Mouse (Mus musculus) heart, embryonic 15.5 days (tissue): ENCODE results near the gene Grrp1. TPM values are rescaled to one million over a fixed set of nuclear protein-coding genes. Genes with fewer than 3 reads are reported as not detected.

Experiments
- ATAC-seq: fragments of 200-750 bp; cut with Nextera tagmentation; replicated peaks from 2 replicates; pipeline ENCODE4 v1.8.0; 2017; ENCODE audit warnings: low read depth, moderate TSS enrichment; ENCODE audit not compliant: insufficient number of reproducible peaks, insufficient read depth, low FRiP score
- H3K27ac ChIP-seq: fragments of 300-500 bp; sonication (generic); 2 replicates; pipeline ENCODE4 v1.5.1; 2015; ENCODE audit warnings: mild to moderate bottlenecking, inconsistent platforms
- H3K27me3 ChIP-seq: fragments of 300-500 bp; sonication (generic); 2 replicates; pipeline ENCODE4 v1.6.1; 2015; ENCODE audit warnings: inconsistent platforms
- H3K36me3 ChIP-seq: fragments of 300-500 bp; sonication (generic); 2 replicates; pipeline ENCODE4 v1.6.1; 2015; ENCODE audit warnings: mild to moderate bottlenecking, inconsistent platforms
- H3K4me1 ChIP-seq: fragments of 300-500 bp; sonication (generic); replicated peaks from 2 replicates; pipeline ENCODE4 v1.6.1; 2015; ENCODE audit warnings: inconsistent platforms
- H3K4me2 ChIP-seq: fragments of 300-500 bp; sonication (generic); 2 replicates; pipeline ENCODE4 v1.6.1; 2015; ENCODE audit warnings: inconsistent platforms, mild to moderate bottlenecking, moderate library complexity
- H3K4me3 ChIP-seq: fragments of 300-500 bp; sonication (generic); 2 replicates; pipeline ENCODE4 v1.5.1; 2015; ENCODE audit warnings: mild to moderate bottlenecking, inconsistent platforms
- H3K9ac ChIP-seq: fragments of 300-500 bp; sonication (generic); 2 replicates; pipeline ENCODE4 v1.6.1; 2015; ENCODE audit warnings: mild to moderate bottlenecking, inconsistent platforms
- H3K9me3 ChIP-seq: fragments of 300-500 bp; sonication (generic); replicated peaks from 2 replicates; pipeline ENCODE4 v1.6.1; 2016; ENCODE audit warnings: inconsistent platforms
- WGBS: fragments of 180-500 bp; shearing (Covaris S2); methylation state at CpG from one replicate; pipeline ENCODE4 v1.1.7; 2015; ENCODE audit warnings: mixed read lengths; 5-methylcytosine and 5-hydroxymethylcytosine counted together
- polyA plus RNA-seq: library from polyadenylated mRNA; unstranded; fragments of >200 nt; fragmentation: Nextera tagmentation; extraction: Ambion mirVana; gene quantifications from 2 replicates; pipeline ENCODE4 v1.2.1, GENCODE M21; 2015

The Grrp1 gene
- polyA plus RNA-seq, 1 experiment from 2014 or later = 5.0 TPM

GRCm38 (mm10) chr4:134251241-134252130, 2.4 kb downstream of the Grrp1 start:
- Histone ChIP-seq H3K4me3 (peak overlapping the region; percentile 55), H3K9ac (peak overlapping the region; percentile 62), H3K9me3 (no peaks in the 10 kb centered on the region), H3K27ac (peak overlapping the region; percentile 59; the same call in 1 of the 2 replicates), H3K27me3 (peaks cover 65% of the 10 kb centered on the region), H3K36me3 (no peaks in the 10 kb centered on the region), H3K4me1 (peaks cover 60% of the 10 kb centered on the region), H3K4me2 (peak overlapping the region; percentile 94)
- no peak for ATAC-seq
- WGBS = under 1% methylated on average over 91 of the region's 91 CpGs

- Histone ChIP-seq H3K27me3 (peaks cover 67% of the 10 kb centered on the region), H3K4me1 (peaks cover 57% of the 10 kb centered on the region), H3K4me2 (peak overlapping the region; percentile 94), H3K36me3 (no peaks in the 10 kb centered on the region), H3K27ac (no peak overlapping the region), H3K4me3 (peak overlapping the region; percentile 55), H3K9ac (peak overlapping the region; percentile 62; the same call in 1 of the 2 replicates), H3K9me3 (no peaks in the 10 kb centered on the region)
- ATAC-seq = no peak
- WGBS = 21% methylated on average over 10 of the region's 10 CpGs
Observed at GRCm38 (mm10) chr4:134250930-134251240, 3.0 kb downstream of the Grrp1 start.

GRCm38 (mm10) chr4:134250116-134250929, 3.6 kb downstream of the Grrp1 start:
- Histone ChIP-seq H3K4me1 (peaks cover 60% of the 10 kb centered on the region), H3K4me2 (peak overlapping the region; percentile 94), H3K36me3 (no peaks in the 10 kb centered on the region), H3K9ac (no peak overlapping the region), H3K4me3 (peak overlapping the region; percentile 55), H3K27ac (no peak overlapping the region), H3K27me3 (peaks cover 65% of the 10 kb centered on the region), H3K9me3 (no peaks in the 10 kb centered on the region)
- no peak for ATAC-seq
- WGBS = 17% methylated on average over 27 of the region's 27 CpGs

- H3K4me1 ChIP-seq = peaks cover 61% of the 10 kb centered on the region
- WGBS = 2% methylated on average over 30 of the region's 30 CpGs
- peak overlapping the region; percentile 55 for H3K4me3 ChIP-seq
- H3K36me3 ChIP-seq = no peaks in the 10 kb centered on the region
- H3K4me2 ChIP-seq = peak overlapping the region; percentile 94
- H3K9ac ChIP-seq = peak overlapping the region; percentile 46
- no peak for ATAC-seq
- H3K27me3 ChIP-seq = peaks cover 61% of the 10 kb centered on the region
- H3K9me3 ChIP-seq = no peaks in the 10 kb centered on the region
- no peak overlapping the region for H3K27ac ChIP-seq
Observed at GRCm38 (mm10) chr4:134249651-134250050, 4.3 kb downstream of the Grrp1 start.

GRCm38 (mm10) chr4:134246719-134247258, 7.1 kb downstream of the Grrp1 start, which contains the start of gene Gm30191:
Gene Gm30191, plus strand, starts transcription at chr4:134246935.
- H3K27ac ChIP-seq = no peak within 1 kb of the TSS
- peak within 1 kb of the TSS; percentile 69 for H3K9ac ChIP-seq
- no peaks in the 10 kb centered on the region for H3K36me3 ChIP-seq
- peak within 1 kb of the TSS; percentile 66 for H3K4me3 ChIP-seq
- peaks cover 43% of the 10 kb centered on the region for H3K4me1 ChIP-seq
- 75% methylated on average over 7 of the region's 7 CpGs for WGBS
- no peaks in the 10 kb centered on the region for H3K9me3 ChIP-seq
- H3K27me3 ChIP-seq = peaks cover 45% of the 10 kb centered on the region
- ATAC-seq = no peak
- peak within 1 kb of the TSS; percentile 93 for H3K4me2 ChIP-seq

GRCm38 (mm10) chr4:134246256-134246655, 7.7 kb downstream of the Grrp1 start:
- Histone ChIP-seq H3K4me2 (no peak overlapping the region), H3K9ac (no peak overlapping the region), H3K27ac (no peak overlapping the region), H3K4me1 (peaks cover 38% of the 10 kb centered on the region), H3K4me3 (no peak overlapping the region), H3K27me3 (peaks cover 40% of the 10 kb centered on the region), H3K36me3 (no peaks in the 10 kb centered on the region), H3K9me3 (no peaks in the 10 kb centered on the region)
- 42% methylated on average over 4 of the region's 4 CpGs for WGBS
- no peak for ATAC-seq

GRCm38 (mm10) chr4:134245148-134245843, 8.6 kb downstream of the Grrp1 start, which contains the start of gene Zfp593:
Gene Zfp593, minus strand, starts transcription at chr4:134245592.
- Histone ChIP-seq H3K4me2 (peak within 1 kb of the TSS; percentile 93), H3K27ac (no peak within 1 kb of the TSS), H3K4me1 (peaks cover 28% of the 10 kb centered on the region), H3K9me3 (no peaks in the 10 kb centered on the region), H3K9ac (peak within 1 kb of the TSS; percentile 69), H3K36me3 (no peaks in the 10 kb centered on the region), H3K4me3 (peak within 1 kb of the TSS; percentile 66), H3K27me3 (peaks cover 30% of the 10 kb centered on the region)
- WGBS = under 1% methylated on average over 60 of the region's 60 CpGs
- ATAC-seq = peak; percentile 78

- Histone ChIP-seq H3K4me3 (peak within 1 kb of the TSS; percentile 66), H3K4me2 (peak within 1 kb of the TSS; percentile 93), H3K27me3 (peaks cover 22% of the 10 kb centered on the region), H3K9me3 (no peaks in the 10 kb centered on the region), H3K36me3 (no peaks in the 10 kb centered on the region), H3K9ac (peak within 1 kb of the TSS; percentile 69; the same call in 1 of the 2 replicates), H3K4me1 (peaks cover 20% of the 10 kb centered on the region), H3K27ac (no peak within 1 kb of the TSS)
- no peak for ATAC-seq
- WGBS = 93% methylated on average over 17 of the region's 17 CpGs
Observed at GRCm38 (mm10) chr4:134243516-134244250, 10.2 kb downstream of the Grrp1 start, which contains the start of gene E130218I03Rik. Gene E130218I03Rik, plus strand, starts transcription at chr4:134243662.

GRCm38 (mm10) chr4:134238686-134239085, 15.2 kb downstream of the Grrp1 start:
- H3K27ac ChIP-seq = no peak overlapping the region
- H3K4me2 ChIP-seq = peak overlapping the region; percentile 74
- no peak for ATAC-seq
- H3K9ac ChIP-seq = no peak overlapping the region
- 11% methylated on average over 10 of the region's 10 CpGs for WGBS
- H3K36me3 ChIP-seq = no peaks in the 10 kb centered on the region
- peak overlapping the region; percentile 44 for H3K4me3 ChIP-seq
- H3K4me1 ChIP-seq = peaks cover 13% of the 10 kb centered on the region
- H3K9me3 ChIP-seq = no peaks in the 10 kb centered on the region
- peaks cover 11% of the 10 kb centered on the region for H3K27me3 ChIP-seq

GRCm38 (mm10) chr4:134238279-134238651, 15.6 kb downstream of the Grrp1 start, which contains the start of gene Cnksr1:
Gene Cnksr1, minus strand, starts transcription at chr4:134238399.
- 1% methylated on average over 18 of the region's 18 CpGs for WGBS
- H3K27ac ChIP-seq = no peak within 1 kb of the TSS
- peak within 1 kb of the TSS; percentile 32 for H3K9ac ChIP-seq
- no peaks in the 10 kb centered on the region for H3K36me3 ChIP-seq
- peak within 1 kb of the TSS; percentile 44 for H3K4me3 ChIP-seq
- H3K27me3 ChIP-seq = peaks cover 11% of the 10 kb centered on the region
- peak; percentile 62 for ATAC-seq
- H3K4me2 ChIP-seq = peak within 1 kb of the TSS; percentile 74
- H3K4me1 ChIP-seq = peaks cover 13% of the 10 kb centered on the region
- no peaks in the 10 kb centered on the region for H3K9me3 ChIP-seq
